Mouse (Mus musculus): Measurements from ENCODE around the gene Tepp. TPM values are rescaled to one million over a fixed set of nuclear protein-coding genes. Genes with fewer than 3 reads are reported as not detected.

The Tepp gene
- total RNA-seq (2023; ENCODE audit: inconsistent age): not detected in 4 replicates

GRCm38 (mm10) chr8:95310342-95310970 lies at the start of gene Tepp:
Gene Tepp (plus strand): TSS chr8:95310566.

GRCm38 (mm10) chr8:95306431-95306830 lies 3.9 kb upstream of the Tepp start, which contains the start of gene Cngb1:
Gene Cngb1 (minus strand): TSS chr8:95306585.

GRCm38 (mm10) chr8:95331720-95332436 lies 21.5 kb downstream of the Tepp start, which contains the start of the genes Zfp319 and Usb1:
Gene Zfp319 (minus strand): TSS chr8:95331950.
Gene Usb1 (plus strand): TSS chr8:95332284.

GRCm38 (mm10) chr8:95352151-95352870 lies 41.9 kb downstream of the Tepp start, which contains the start of gene Mmp15:
Gene Mmp15 (plus strand): TSS chr8:95352268.

Other genes starting within 250 kb of the Tepp start
- gene Katnb1, start 229.4 kb upstream of the Tepp start, total RNA-seq (2023; ENCODE audit: inconsistent age): 16.8 to 21.7 TPM (median 21.2 TPM) in 4 replicates
- gene Kifc3, start 107.8 kb upstream of the Tepp start, total RNA-seq (2023; ENCODE audit: inconsistent age): 6.7 to 9.8 TPM (median 7.0 TPM) in 4 replicates
- not detected in 4 replicates for gene Cngb1, start 4.0 kb upstream of the Tepp start, total RNA-seq (2023; ENCODE audit: inconsistent age)
- gene Zfp319, start 21.4 kb downstream of the Tepp start, total RNA-seq (2023; ENCODE audit: inconsistent age): 24.0 to 25.1 TPM (median 24.7 TPM) in 4 replicates
- gene Usb1, start 21.7 kb downstream of the Tepp start, total RNA-seq (2023; ENCODE audit: inconsistent age): 47.6 to 62.2 TPM (median 53.8 TPM) in 4 replicates
- 0.13 to 0.99 TPM in 2 of 4 replicates, not detected in the others for gene Mmp15, start 41.7 kb downstream of the Tepp start, total RNA-seq (2023; ENCODE audit: inconsistent age)
- gene Cfap20, start 124.3 kb downstream of the Tepp start, total RNA-seq (2023; ENCODE audit: inconsistent age): 114 to 152 TPM (median 137 TPM) in 4 replicates
- gene Csnk2a2, start 179.5 kb downstream of the Tepp start, total RNA-seq (2023; ENCODE audit: inconsistent age): 82.4 to 93.6 TPM (median 84.1 TPM) in 4 replicates
- not detected in 4 replicates for gene Ccdc113, start 223.5 kb downstream of the Tepp start, total RNA-seq (2023; ENCODE audit: inconsistent age)

Data from B cell, adult (primary cell).